Mouse (Mus musculus) left cerebral cortex, adult 9 months (tissue): ENCODE measurements around the gene Nfic.

Experiments
- DNase-seq, 2 experiments: peaks; one replicate each; pipeline ENCODE4 v3.0.0; 2022; ENCODE audit warnings: low spot score in 2 of 2

Gene Nfic

GRCm38 (mm10) chr10:81418216-81419070, 37.0 kb downstream of the Nfic start:
- no peak for DNase-seq

GRCm38 (mm10) chr10:81417227-81418215, 37.9 kb downstream of the Nfic start:
- DNase-seq = no peak

- peak in 1 of 2 experiments; percentile 90 for DNase-seq
Measured at GRCm38 (mm10) chr10:81416581-81417226, 38.7 kb downstream of the Nfic start.

GRCm38 (mm10) chr10:81415549-81416310, 39.7 kb downstream of the Nfic start:
- no peak for DNase-seq

- no peak for DNase-seq
Measured at GRCm38 (mm10) chr10:81415146-81415545, 40.3 kb downstream of the Nfic start.

GRCm38 (mm10) chr10:81414682-81415081, 40.8 kb downstream of the Nfic start:
- DNase-seq = no peak

- peak in 1 of 2 experiments; percentile 81 for DNase-seq
Measured at GRCm38 (mm10) chr10:81413310-81414261, 41.8 kb downstream of the Nfic start.

GRCm38 (mm10) chr10:81412586-81413309, 42.7 kb downstream of the Nfic start:
- no peak for DNase-seq

- peak in 1 of 2 experiments; percentile 79 for DNase-seq
Measured at GRCm38 (mm10) chr10:81411471-81412400, 43.7 kb downstream of the Nfic start.

- DNase-seq = no peak
Measured at GRCm38 (mm10) chr10:81410981-81411380, 44.5 kb downstream of the Nfic start.

- no peak for DNase-seq
Measured at GRCm38 (mm10) chr10:81410350-81410749, 45.1 kb downstream of the Nfic start.

- no peak for DNase-seq
Measured at GRCm38 (mm10) chr10:81409330-81409729, 46.1 kb downstream of the Nfic start.

GRCm38 (mm10) chr10:81408871-81409291, 46.6 kb downstream of the Nfic start:
- DNase-seq = peak in 1 of 2 experiments; percentile 70

- DNase-seq = no peak
Measured at GRCm38 (mm10) chr10:81408424-81408729, 47.1 kb downstream of the Nfic start.

- DNase-seq = peak in 1 of 2 experiments; percentile 86
Measured at GRCm38 (mm10) chr10:81407539-81408423, 47.7 kb downstream of the Nfic start.

GRCm38 (mm10) chr10:81406504-81407440, 48.7 kb downstream of the Nfic start:
- DNase-seq = no peak
